Mouse (Mus musculus): ENCODE measurements at regions not wholly inside any gene's neighbourhood (a gene's known extent, or its start where the extent isn't known, plus 50 kb on each side); places are given as distances from the start of the nearest gene placed in this dataset.

- TF ChIP-seq GATA4 (IDR thresholded peaks at IDR 0.05; ENCODE audit: insufficient replicate concordance, low read length): no peak
These were observed 432.1 kb upstream of the Nr2f1 start for GRCm38 (mm10) chr13:78631609-78632008.

GRCm38 (mm10) chr13:78629041-78629727 lies 429.6 kb upstream of the Nr2f1 start:
- no peak for TF ChIP-seq GATA4 (IDR thresholded peaks at IDR 0.05; ENCODE audit: insufficient replicate concordance, low read length)

GRCm38 (mm10) chr13:78623652-78624051 lies 424.1 kb upstream of the Nr2f1 start:
- TF ChIP-seq GATA4 (IDR thresholded peaks at IDR 0.05; ENCODE audit: insufficient replicate concordance, low read length): no peak

- TF ChIP-seq GATA4 (IDR thresholded peaks at IDR 0.05; ENCODE audit: insufficient replicate concordance, low read length): no peak
These were observed 403.3 kb upstream of the Nr2f1 start for GRCm38 (mm10) chr13:78602861-78603211.

GRCm38 (mm10) chr13:78602211-78602860 lies 402.8 kb upstream of the Nr2f1 start:
- TF ChIP-seq GATA4 (IDR thresholded peaks at IDR 0.05; ENCODE audit: insufficient replicate concordance, low read length): no peak

GRCm38 (mm10) chr13:78580863-78581595 lies 381.5 kb upstream of the Nr2f1 start:
- no peak for TF ChIP-seq GATA4 (IDR thresholded peaks at IDR 0.05; ENCODE audit: insufficient replicate concordance, low read length)

GRCm38 (mm10) chr13:78577497-78577896 lies 377.9 kb upstream of the Nr2f1 start:
- TF ChIP-seq GATA4 (IDR thresholded peaks at IDR 0.05; ENCODE audit: insufficient replicate concordance, low read length): no peak

- no peak for TF ChIP-seq GATA4 (IDR thresholded peaks at IDR 0.05; ENCODE audit: insufficient replicate concordance, low read length)
These were observed 377.0 kb upstream of the Nr2f1 start for GRCm38 (mm10) chr13:78576300-78577296.

- TF ChIP-seq GATA4 (IDR thresholded peaks at IDR 0.05; ENCODE audit: insufficient replicate concordance, low read length): no peak
These were observed 371.5 kb upstream of the Nr2f1 start for GRCm38 (mm10) chr13:78571093-78571492.

- no peak for TF ChIP-seq GATA4 (IDR thresholded peaks at IDR 0.05; ENCODE audit: insufficient replicate concordance, low read length)
These were observed 324.9 kb upstream of the Nr2f1 start for GRCm38 (mm10) chr13:78524446-78524937.

GRCm38 (mm10) chr13:78520771-78521170 lies 321.2 kb upstream of the Nr2f1 start:
- TF ChIP-seq GATA4 (IDR thresholded peaks at IDR 0.05; ENCODE audit: insufficient replicate concordance, low read length): no peak

- no peak for TF ChIP-seq GATA4 (IDR thresholded peaks at IDR 0.05; ENCODE audit: insufficient replicate concordance, low read length)
These were observed 320.6 kb upstream of the Nr2f1 start for GRCm38 (mm10) chr13:78520186-78520585.

GRCm38 (mm10) chr13:78500551-78500950 lies 301.0 kb upstream of the Nr2f1 start:
- TF ChIP-seq GATA4 (IDR thresholded peaks at IDR 0.05; ENCODE audit: insufficient replicate concordance, low read length): no peak

- TF ChIP-seq GATA4 (IDR thresholded peaks at IDR 0.05; ENCODE audit: insufficient replicate concordance, low read length): peak; percentile 42; the same call in 1 of the 2 replicates
These were observed 284.3 kb upstream of the Nr2f1 start for GRCm38 (mm10) chr13:78483760-78484357.

All from liver, adult (tissue).